ENCODE assay signal across 8 mouse cellular contexts in genomic region chr1:181232307-181233027, GRCm38 (mm10). TPM values are rescaled to one million over a fixed set of nuclear protein-coding genes. Genes with fewer than 3 reads are reported as not detected.
DNase-seq lines count a peak whose midpoint lies in the region; ATAC-seq lines count a peak whose summit lies in the region.

No protein-coding gene starts in this region.

- DNase-seq in heart, adult 9 months (ENCODE audit: low spot score in 2 of 2), result peak; percentile 77 to 78
- peak; percentile 89 for DNase-seq in kidney, postnatal 14 days
- DNase-seq in lung, adult 18-20 months, result peak; percentile 79 to 88
- DNase-seq in retina, postnatal 1 day, result peak; percentile 84
- peak; percentile 84 for DNase-seq in thymus, postnatal 4 days

- ATAC-seq in CD4-positive, CD25-positive, alpha-beta regulatory T cell, adult 4 months, result peak; percentile 50
- peak; percentile 55 for ATAC-seq in activated CD4-positive, CD25-positive, alpha-beta regulatory T cell, adult 4 months
- ATAC-seq in common myeloid progenitor, adult 5-6 weeks (replicated peaks; ENCODE audit: low read depth, poor library complexity, severe bottlenecking), result peak; percentile 79

RNA-seq across cellular contexts. Expression of gene Wdr26, which starts 20.7 kb away (rescaled TPM):
- 10 to 100 TPM; 34.7 to 40.9 TPM for polyA plus RNA-seq in CD4-positive, CD25-positive, alpha-beta regulatory T cell, adult 4 months (2017; shearing (Covaris generic))
- polyA plus RNA-seq in activated CD4-positive, CD25-positive, alpha-beta regulatory T cell, adult 4 months (2017; shearing (Covaris generic)), result 10 to 100 TPM; 34.8 to 59.7 TPM
- 107 and 130 TPM in 2 replicates for total RNA-seq in common myeloid progenitor, adult 5-6 weeks (2017)

Comparison
In these comparisons a context has a peak if more than half of its experiments do, and no peak if none do; other contexts are left out.
1. Peak in every context shown above with its lines: DNase-seq and ATAC-seq.